Mouse (Mus musculus) CH12.LX (cell line): ENCODE data around the gene Larp4b.

Source experiments
- CTCF ChIP-seq, 2 experiments: IDR thresholded peaks in 1 of 2; conservative IDR thresholded peaks in 1 of 2; 2 replicates each; pipeline ENCODE4 v1.5.1; 2011 to 2012; ENCODE audit warnings: low read depth in 2 of 2, low read length in 2 of 2, improper control_type of control experiment in 1 of 2, inconsistent platforms in 1 of 2, mild to moderate bottlenecking in 1 of 2, moderate library complexity in 1 of 2
- MAX ChIP-seq: IDR thresholded peaks from 2 replicates; pipeline ENCODE4 v1.6.1; 2011; ENCODE audit warnings: low read length, improper control_type of control experiment
- MYC ChIP-seq: IDR thresholded peaks from 2 replicates; pipeline ENCODE4 v1.6.1; 2011; ENCODE audit warnings: low read depth, mild to moderate bottlenecking, improper control_type of control experiment, low read length
- PAX5 ChIP-seq: IDR thresholded peaks from 2 replicates; pipeline ENCODE4 v1.6.1; 2012; ENCODE audit warnings: low read length, inconsistent platforms, mixed read lengths
- TCF12 ChIP-seq: IDR thresholded peaks from 2 replicates; pipeline ENCODE4 v1.6.1; 2014; ENCODE audit warnings: low read depth, mild to moderate bottlenecking, inconsistent platforms, low read length, improper control_type of control experiment

DNA sequence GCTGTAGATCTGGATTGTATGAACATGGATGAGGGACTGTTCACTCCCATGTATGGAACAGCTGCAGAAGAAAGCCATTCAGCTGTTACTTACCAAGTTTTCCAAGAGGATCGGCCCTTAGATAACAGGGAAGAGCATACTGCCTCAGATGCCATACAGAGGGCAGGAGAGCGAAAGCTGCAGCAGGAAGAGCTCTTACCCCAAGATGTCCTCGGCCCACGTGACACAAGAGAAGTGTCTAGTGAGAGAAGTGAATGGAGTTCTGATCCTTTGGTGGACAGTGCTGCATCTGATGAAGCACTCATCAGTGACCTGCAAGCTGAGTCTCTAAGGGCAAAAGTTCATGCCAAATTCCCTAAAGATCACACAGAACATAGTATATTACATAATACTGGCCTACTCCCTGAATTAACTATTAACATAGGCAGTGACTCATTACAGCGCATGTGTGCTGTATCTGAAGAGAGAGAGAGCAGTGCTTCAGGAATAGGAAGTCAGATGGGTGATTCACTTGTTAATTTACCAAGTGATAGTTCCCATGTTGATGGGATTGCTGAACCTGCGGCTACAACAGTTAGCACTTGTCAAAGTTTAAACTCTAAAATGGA, 35.1 kb downstream of the Larp4b start:
- TF ChIP-seq PAX5 (no peak), TCF12 (no peak), MAX (no peak), CTCF (conservative IDR thresholded peaks at IDR 0.05 in 1 of 2, IDR thresholded peaks at IDR 0.05 in 1 of 2; ENCODE audit: low read depth in 2 of 2, low read length in 2 of 2) (no peak), MYC (no peak)
